Mouse (Mus musculus): ENCODE data around the gene Fbxo4. TPM values are rescaled to one million over a fixed set of nuclear protein-coding genes. Genes with fewer than 3 reads are reported as not detected.

Gene Fbxo4
- polyA plus RNA-seq, 1 experiment = 7.3 TPM

DNA sequence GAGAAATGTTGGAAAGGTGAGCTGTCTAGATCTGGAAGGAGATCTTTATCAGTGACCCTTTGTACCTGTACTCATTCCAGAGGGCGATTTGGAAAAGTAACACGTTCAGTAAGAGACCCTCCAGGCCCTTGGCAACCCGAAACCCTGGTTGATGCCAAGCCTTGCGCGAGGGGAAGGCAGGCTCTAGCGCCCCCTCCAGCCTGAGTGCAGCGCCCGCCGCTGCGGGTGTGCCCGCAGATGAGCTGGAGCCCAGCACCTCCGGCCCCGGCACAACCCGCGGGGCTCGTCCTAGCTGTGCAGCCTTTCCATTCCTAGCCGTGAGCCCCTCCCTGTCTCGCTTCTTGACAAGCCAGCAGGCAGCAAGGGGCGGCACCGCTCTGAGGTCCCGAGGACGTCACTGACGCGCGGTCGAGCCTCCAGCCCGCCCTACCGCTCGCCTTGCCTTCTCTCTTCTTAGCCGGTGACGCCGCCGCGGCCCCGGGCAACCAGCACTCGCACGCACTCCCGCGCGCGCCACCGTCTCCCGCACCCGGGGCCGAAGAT is 46.9 kb upstream of the Fbxo4 start, which contains the start of gene Oxct1:
TSS of gene Oxct1 (plus strand) at position 153 of the 543 bp plus-strand sequence.
- no peaks in the 10 kb centered on the region for H3K9me3 ChIP-seq (replicated peaks; ENCODE audit: control insufficient read depth, insufficient read depth, low read length, poor library complexity, severe bottlenecking)
- TF ChIP-seq POLR2A (IDR thresholded peaks at IDR 0.05; ENCODE audit: insufficient read depth, low read length) (no peak), CTCF (IDR thresholded peaks at IDR 0.05; ENCODE audit: low read depth, low read length) (peak; percentile 62), EP300 (IDR thresholded peaks at IDR 0.05; ENCODE audit: insufficient read depth, low read depth, low read length) (no peak)
- H3K27me3 ChIP-seq (ENCODE audit: control insufficient read depth, insufficient read depth, low read length, poor library complexity, severe bottlenecking) = no peaks in the 10 kb centered on the region
- H3K36me3 ChIP-seq (ENCODE audit: control insufficient read depth, insufficient read depth, low read length, poor library complexity, severe bottlenecking) = no peaks in the 10 kb centered on the region
- peaks cover 2% of the 10 kb centered on the region for H3K4me1 ChIP-seq (ENCODE audit: control insufficient read depth, insufficient read depth, low read length)
- peak within 1 kb of the TSS; percentile 83 for H3K4me3 ChIP-seq (ENCODE audit: low read depth, low read length)
- H3K9ac ChIP-seq (ENCODE audit: low read depth, poor library complexity, severe bottlenecking) = peak within 1 kb of the TSS; percentile 64
- H3K27ac ChIP-seq (ENCODE audit: insufficient read depth, low read length) = peak within 1 kb of the TSS; percentile 48; the same call in 1 of the 2 replicates

DNA sequence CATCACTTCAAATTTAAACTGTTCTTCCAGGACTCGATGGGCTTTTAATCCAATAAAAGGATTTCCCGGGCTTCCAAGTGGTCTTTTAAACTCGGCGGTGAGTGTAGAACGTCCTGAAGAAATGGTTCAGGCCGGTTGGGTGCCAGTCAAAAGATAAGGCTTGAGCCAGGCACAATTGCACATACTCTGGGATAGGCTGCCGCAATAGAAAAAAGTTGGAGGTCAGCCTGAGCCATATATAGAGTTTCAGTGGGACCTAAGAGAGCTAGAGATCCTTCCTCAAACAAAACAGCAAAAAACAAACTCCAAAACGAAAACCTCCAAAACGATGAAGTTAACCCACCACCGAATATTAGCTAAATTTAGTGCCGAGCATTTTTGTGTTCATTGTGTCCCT is 46.1 kb upstream of the Fbxo4 start:
- Histone ChIP-seq H3K4me1 (ENCODE audit: control insufficient read depth, insufficient read depth, low read length) (peaks cover 2% of the 10 kb centered on the region), H3K4me3 (ENCODE audit: low read depth, low read length) (no peak overlapping the region), H3K9me3 (replicated peaks; ENCODE audit: control insufficient read depth, insufficient read depth, low read length, poor library complexity, severe bottlenecking) (no peaks in the 10 kb centered on the region), H3K27ac (ENCODE audit: insufficient read depth, low read length) (no peak overlapping the region), H3K27me3 (ENCODE audit: control insufficient read depth, insufficient read depth, low read length, poor library complexity, severe bottlenecking) (no peaks in the 10 kb centered on the region), H3K9ac (ENCODE audit: low read depth, poor library complexity, severe bottlenecking) (peak overlapping the region; percentile 64; the same call in 1 of the 2 replicates), H3K36me3 (ENCODE audit: control insufficient read depth, insufficient read depth, low read length, poor library complexity, severe bottlenecking) (no peaks in the 10 kb centered on the region)
- TF ChIP-seq POLR2A (IDR thresholded peaks at IDR 0.05; ENCODE audit: insufficient read depth, low read length) (no peak), EP300 (IDR thresholded peaks at IDR 0.05; ENCODE audit: insufficient read depth, low read depth, low read length) (no peak), CTCF (IDR thresholded peaks at IDR 0.05; ENCODE audit: low read depth, low read length) (no peak)

DNA sequence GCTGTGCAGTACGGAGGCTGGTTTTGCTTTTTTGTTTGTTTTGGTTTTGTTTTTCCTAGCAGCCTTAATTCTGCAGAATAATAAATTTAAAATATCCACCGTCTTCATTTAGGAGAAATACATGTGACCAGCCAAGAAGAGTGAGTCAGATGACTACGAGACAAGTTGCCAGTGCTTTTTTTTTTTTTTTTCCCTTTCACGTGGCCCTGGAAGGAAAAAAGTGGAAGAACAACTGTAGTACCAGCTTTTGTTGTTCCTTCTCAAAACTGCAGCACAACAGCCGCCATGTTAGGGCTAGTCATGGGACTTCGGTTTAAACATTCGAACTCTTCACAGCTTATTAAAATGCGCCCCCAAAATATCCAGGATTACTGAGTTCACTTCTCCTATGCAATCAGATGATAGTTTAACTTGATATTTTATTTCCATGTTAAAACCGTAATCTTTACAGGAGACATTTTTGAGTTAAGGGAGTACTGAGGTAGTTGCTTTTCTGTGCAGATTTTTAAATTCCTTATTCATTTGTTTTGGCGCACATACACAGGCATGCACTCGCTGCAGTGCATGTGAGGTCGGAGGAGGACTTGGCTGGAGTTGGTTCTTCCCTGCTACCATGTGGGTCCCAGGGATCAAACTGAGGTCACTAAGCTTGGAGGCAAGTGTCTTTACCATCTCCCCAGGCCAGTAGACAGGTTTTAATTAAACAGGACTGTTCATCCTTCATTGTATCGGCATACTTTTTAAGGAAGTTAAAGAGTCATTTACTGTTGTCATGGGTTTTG is 45.5 kb upstream of the Fbxo4 start:
- Histone ChIP-seq H3K9ac (ENCODE audit: low read depth, poor library complexity, severe bottlenecking) (no peak overlapping the region), H3K36me3 (ENCODE audit: control insufficient read depth, insufficient read depth, low read length, poor library complexity, severe bottlenecking) (no peaks in the 10 kb centered on the region), H3K27me3 (ENCODE audit: control insufficient read depth, insufficient read depth, low read length, poor library complexity, severe bottlenecking) (no peaks in the 10 kb centered on the region), H3K4me1 (ENCODE audit: control insufficient read depth, insufficient read depth, low read length) (peaks cover 2% of the 10 kb centered on the region), H3K9me3 (replicated peaks; ENCODE audit: control insufficient read depth, insufficient read depth, low read length, poor library complexity, severe bottlenecking) (no peaks in the 10 kb centered on the region), H3K4me3 (ENCODE audit: low read depth, low read length) (no peak overlapping the region), H3K27ac (ENCODE audit: insufficient read depth, low read length) (no peak overlapping the region)
- TF ChIP-seq CTCF (IDR thresholded peaks at IDR 0.05; ENCODE audit: low read depth, low read length) (no peak), POLR2A (IDR thresholded peaks at IDR 0.05; ENCODE audit: insufficient read depth, low read length) (no peak), EP300 (IDR thresholded peaks at IDR 0.05; ENCODE audit: insufficient read depth, low read depth, low read length) (no peak)

DNA sequence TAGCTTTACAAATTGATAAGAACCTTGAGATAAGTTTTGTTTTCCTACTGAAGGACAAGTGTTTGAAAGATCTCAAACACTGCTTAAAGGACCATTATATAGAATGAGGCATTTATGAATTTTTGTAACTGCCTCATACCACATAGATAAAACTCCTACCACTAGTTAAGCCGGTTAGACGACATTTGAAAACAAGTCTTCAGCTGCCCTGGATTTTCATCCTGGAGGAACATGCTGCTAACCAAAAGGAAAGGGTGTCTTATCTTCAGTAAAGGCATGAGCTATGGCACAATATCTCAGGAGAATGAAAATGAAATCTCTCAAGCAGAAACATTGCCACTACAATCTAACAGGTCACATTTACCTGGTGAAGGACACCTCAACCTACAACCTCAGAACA is 44.4 kb upstream of the Fbxo4 start:
- peaks cover 2% of the 10 kb centered on the region for H3K4me1 ChIP-seq (ENCODE audit: control insufficient read depth, insufficient read depth, low read length)
- no peaks in the 10 kb centered on the region for H3K9me3 ChIP-seq (replicated peaks; ENCODE audit: control insufficient read depth, insufficient read depth, low read length, poor library complexity, severe bottlenecking)
- H3K9ac ChIP-seq (ENCODE audit: low read depth, poor library complexity, severe bottlenecking) = no peak overlapping the region
- H3K4me3 ChIP-seq (ENCODE audit: low read depth, low read length) = no peak overlapping the region
- H3K27me3 ChIP-seq (ENCODE audit: control insufficient read depth, insufficient read depth, low read length, poor library complexity, severe bottlenecking) = no peaks in the 10 kb centered on the region
- TF ChIP-seq POLR2A (IDR thresholded peaks at IDR 0.05; ENCODE audit: insufficient read depth, low read length) (no peak), EP300 (IDR thresholded peaks at IDR 0.05; ENCODE audit: insufficient read depth, low read depth, low read length) (no peak), CTCF (IDR thresholded peaks at IDR 0.05; ENCODE audit: low read depth, low read length) (no peak)
- H3K36me3 ChIP-seq (ENCODE audit: control insufficient read depth, insufficient read depth, low read length, poor library complexity, severe bottlenecking) = no peaks in the 10 kb centered on the region
- no peak overlapping the region for H3K27ac ChIP-seq (ENCODE audit: insufficient read depth, low read length)

DNA sequence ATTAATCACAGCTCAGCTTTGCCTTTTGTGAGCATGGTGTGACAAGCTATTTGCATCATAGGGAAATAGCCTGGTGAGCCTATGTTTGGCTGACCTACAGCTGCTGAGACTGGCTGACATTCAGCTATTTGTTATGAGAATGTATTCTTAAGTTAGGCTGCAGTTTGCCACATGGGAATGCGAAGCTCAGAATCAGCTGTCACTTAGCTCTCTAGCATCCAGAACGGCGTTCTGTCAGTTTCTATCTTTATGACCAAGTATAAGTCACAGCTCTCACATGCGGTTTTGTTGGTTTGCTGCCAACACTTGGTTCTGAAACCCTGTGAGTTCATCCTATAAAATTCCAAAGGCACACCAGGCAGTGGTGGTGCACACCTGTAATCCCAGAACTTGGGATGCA is 41.3 kb upstream of the Fbxo4 start:
- TF ChIP-seq POLR2A (IDR thresholded peaks at IDR 0.05; ENCODE audit: insufficient read depth, low read length) = no peak
- no peak for TF ChIP-seq EP300 (IDR thresholded peaks at IDR 0.05; ENCODE audit: insufficient read depth, low read depth, low read length)
- TF ChIP-seq CTCF (IDR thresholded peaks at IDR 0.05; ENCODE audit: low read depth, low read length) = no peak

DNA sequence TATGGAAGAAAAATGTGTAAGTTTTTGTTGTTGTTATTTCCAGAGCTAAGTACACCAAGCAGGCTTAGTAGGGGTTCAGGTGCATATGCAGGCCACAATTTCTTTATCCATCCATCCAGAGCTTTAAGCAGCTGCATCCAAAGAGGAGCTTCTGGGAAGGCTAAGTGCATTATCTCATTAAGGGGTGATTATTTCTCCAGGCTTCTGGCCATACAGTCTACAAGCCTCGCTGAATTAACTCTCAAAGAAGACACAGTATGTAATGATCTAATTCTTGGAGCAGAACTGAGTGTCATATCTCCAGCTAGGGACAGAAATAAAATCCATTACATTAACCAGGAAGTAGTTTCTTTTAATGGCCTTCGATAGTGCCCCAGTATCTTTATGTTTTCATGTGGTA is 34.5 kb upstream of the Fbxo4 start:
- H3K9ac ChIP-seq (ENCODE audit: low read depth, poor library complexity, severe bottlenecking) = no peak overlapping the region
- no peaks in the 10 kb centered on the region for H3K27me3 ChIP-seq (ENCODE audit: control insufficient read depth, insufficient read depth, low read length, poor library complexity, severe bottlenecking)
- H3K9me3 ChIP-seq (replicated peaks; ENCODE audit: control insufficient read depth, insufficient read depth, low read length, poor library complexity, severe bottlenecking) = no peaks in the 10 kb centered on the region
- H3K27ac ChIP-seq (ENCODE audit: insufficient read depth, low read length) = no peak overlapping the region
- no peak overlapping the region for H3K4me3 ChIP-seq (ENCODE audit: low read depth, low read length)
- H3K4me1 ChIP-seq (ENCODE audit: control insufficient read depth, insufficient read depth, low read length) = no peaks in the 10 kb centered on the region
- TF ChIP-seq POLR2A (IDR thresholded peaks at IDR 0.05; ENCODE audit: insufficient read depth, low read length) (no peak), CTCF (IDR thresholded peaks at IDR 0.05; ENCODE audit: low read depth, low read length) (no peak), EP300 (IDR thresholded peaks at IDR 0.05; ENCODE audit: insufficient read depth, low read depth, low read length) (no peak)
- no peaks in the 10 kb centered on the region for H3K36me3 ChIP-seq (ENCODE audit: control insufficient read depth, insufficient read depth, low read length, poor library complexity, severe bottlenecking)

More for the DNA sequence above, 41.3 kb upstream of the Fbxo4 start:
- no peak overlapping the region for H3K9ac ChIP-seq (ENCODE audit: low read depth, poor library complexity, severe bottlenecking)
- no peaks in the 10 kb centered on the region for H3K27me3 ChIP-seq (ENCODE audit: control insufficient read depth, insufficient read depth, low read length, poor library complexity, severe bottlenecking)
- no peak overlapping the region for H3K4me3 ChIP-seq (ENCODE audit: low read depth, low read length)
- H3K36me3 ChIP-seq (ENCODE audit: control insufficient read depth, insufficient read depth, low read length, poor library complexity, severe bottlenecking) = no peaks in the 10 kb centered on the region
- peaks cover 2% of the 10 kb centered on the region for H3K4me1 ChIP-seq (ENCODE audit: control insufficient read depth, insufficient read depth, low read length)
- no peak overlapping the region for H3K27ac ChIP-seq (ENCODE audit: insufficient read depth, low read length)
- H3K9me3 ChIP-seq (replicated peaks; ENCODE audit: control insufficient read depth, insufficient read depth, low read length, poor library complexity, severe bottlenecking) = no peaks in the 10 kb centered on the region

Measured in ES-Bruce4 (cell line).